Mouse (Mus musculus) lung, postnatal 0 days (tissue): ENCODE results near the gene Nosip.

Experiments
- CTCF ChIP-seq: IDR thresholded peaks from 2 replicates; pipeline ENCODE4 v1.5.1; 2016; ENCODE audit warnings: antibody characterized with exemption, mild to moderate bottlenecking
- EP300 ChIP-seq: IDR thresholded peaks from 2 replicates; pipeline ENCODE4 v1.6.1; 2016; ENCODE audit warnings: antibody characterized with exemption, mild to moderate bottlenecking, control low read depth

DNA sequence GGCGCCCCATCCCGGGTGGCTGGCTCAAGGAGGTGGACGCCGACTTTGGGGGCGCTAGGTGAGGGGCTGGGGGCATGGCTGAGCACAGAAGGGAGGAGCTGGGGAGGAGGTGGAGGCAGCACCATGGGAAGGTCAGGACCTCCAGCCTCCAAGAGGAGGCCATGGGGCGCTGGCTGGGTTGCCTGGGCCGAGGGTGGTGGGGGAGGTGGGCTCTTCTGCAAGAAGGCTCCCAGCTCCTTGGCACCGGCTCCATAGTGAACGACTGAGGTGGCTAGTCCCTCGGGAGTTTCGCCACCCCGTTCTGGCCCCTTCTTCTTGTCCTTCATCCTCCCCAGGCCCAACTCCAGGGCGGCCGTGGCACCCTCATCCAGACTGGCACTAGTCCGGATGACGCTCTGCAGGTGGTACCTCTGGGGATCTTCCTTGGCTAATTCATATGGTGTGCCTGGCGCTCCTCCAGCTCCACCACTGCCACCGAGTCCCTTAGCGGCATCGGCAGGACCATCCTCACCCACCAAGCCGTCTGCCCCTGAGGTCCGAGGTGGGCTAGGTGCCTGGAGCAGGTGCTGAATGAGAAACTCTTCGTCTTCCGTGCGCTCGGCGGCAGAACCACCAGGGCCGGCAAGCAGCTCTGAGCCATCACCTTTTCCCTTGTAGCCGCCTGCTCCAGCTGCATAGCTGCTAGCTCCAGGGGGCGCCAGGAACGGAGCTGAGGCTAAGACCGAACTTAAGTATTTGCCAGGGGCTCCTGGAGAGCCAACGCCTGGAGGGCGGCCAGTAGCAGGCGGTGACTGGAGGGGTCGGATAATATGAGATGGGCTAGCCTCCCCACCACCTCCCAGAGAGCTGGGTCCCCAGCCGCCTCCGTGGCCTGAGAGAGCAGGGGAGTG, 14.0 kb upstream of the Nosip start:
- TF ChIP-seq CTCF (no peak), EP300 (no peak)
